Mouse (Mus musculus): ENCODE results near the gene Acacb. TPM values are rescaled to one million over a fixed set of nuclear protein-coding genes. Genes with fewer than 3 reads are reported as not detected.
A peak's percentile ranks its signal among the peaks of the same experiment; 100 is the strongest.

Acacb gene
- polyA plus RNA-seq, 1 experiment from 2014 or later = 1.3 TPM

- ATAC-seq (ENCODE audit: low FRiP score, low TSS enrichment) = no peak
- no peak for DNase-seq (ENCODE audit: low spot score)
- 74% methylated on average over 2 of the region's 2 CpGs for WGBS
- H3K4me3 ChIP-seq (ENCODE audit: low read depth, low read length) = no peak overlapping the region
- H3K4me2 ChIP-seq (replicated peaks; ENCODE audit: low read depth) = no peak overlapping the region
- no peaks in the 10 kb centered on the region for H3K9me3 ChIP-seq (ENCODE audit: control insufficient read depth, low read length)
- H3K4me1 ChIP-seq (replicated peaks; ENCODE audit: control insufficient read depth, insufficient read depth) = no peaks in the 10 kb centered on the region
- TF ChIP-seq EP300 (optimal IDR thresholded peaks at IDR 0.05) (no peak), CTCF (IDR thresholded peaks at IDR 0.05; ENCODE audit: low read depth) (0 out of 2 replicates have a peak, but pooled peaks have one; percentile 19)
- no peak overlapping the region for H3K9ac ChIP-seq (ENCODE audit: low read length)
- no peaks in the 10 kb centered on the region for H3K36me3 ChIP-seq (ENCODE audit: control insufficient read depth, insufficient read depth, low read length)
- no peaks in the 10 kb centered on the region for H3K27me3 ChIP-seq (ENCODE audit: control insufficient read depth, insufficient read depth, low read length)
- no peak overlapping the region for H3K27ac ChIP-seq (replicated peaks)
Observed at GRCm38 (mm10) chr5:114187108-114187507, 40.8 kb downstream of the Acacb start.

GRCm38 (mm10) chr5:114188900-114189464 is 42.6 kb downstream of the Acacb start:
- Histone ChIP-seq H3K36me3 (ENCODE audit: control insufficient read depth, insufficient read depth, low read length) (no peaks in the 10 kb centered on the region), H3K9ac (ENCODE audit: low read length) (no peak overlapping the region), H3K27ac (replicated peaks) (no peak overlapping the region), H3K4me1 (replicated peaks; ENCODE audit: control insufficient read depth, insufficient read depth) (no peaks in the 10 kb centered on the region), H3K27me3 (ENCODE audit: control insufficient read depth, insufficient read depth, low read length) (no peaks in the 10 kb centered on the region), H3K4me2 (replicated peaks; ENCODE audit: low read depth) (no peak overlapping the region), H3K9me3 (ENCODE audit: control insufficient read depth, low read length) (no peaks in the 10 kb centered on the region), H3K4me3 (ENCODE audit: low read depth, low read length) (no peak overlapping the region)
- TF ChIP-seq CTCF (IDR thresholded peaks at IDR 0.05; ENCODE audit: low read depth) (peak; percentile 32), EP300 (optimal IDR thresholded peaks at IDR 0.05) (no peak)
- DNase-seq (ENCODE audit: low spot score) (no peak), ATAC-seq (ENCODE audit: low FRiP score, low TSS enrichment) (no peak)
- WGBS = 75% methylated on average over 12 of the region's 12 CpGs

- DNase-seq (ENCODE audit: low spot score) = no peak
- H3K4me2 ChIP-seq (replicated peaks; ENCODE audit: low read depth) = no peak overlapping the region
- H3K4me1 ChIP-seq (replicated peaks; ENCODE audit: control insufficient read depth, insufficient read depth) = no peaks in the 10 kb centered on the region
- H3K9ac ChIP-seq (ENCODE audit: low read length) = no peak overlapping the region
- H3K36me3 ChIP-seq (ENCODE audit: control insufficient read depth, insufficient read depth, low read length) = no peaks in the 10 kb centered on the region
- no peak for ATAC-seq (ENCODE audit: low FRiP score, low TSS enrichment)
- 79% methylated on average over 11 of the region's 11 CpGs for WGBS
- H3K9me3 ChIP-seq (ENCODE audit: control insufficient read depth, low read length) = no peaks in the 10 kb centered on the region
- H3K27me3 ChIP-seq (ENCODE audit: control insufficient read depth, insufficient read depth, low read length) = no peaks in the 10 kb centered on the region
- H3K4me3 ChIP-seq (ENCODE audit: low read depth, low read length) = no peak overlapping the region
- H3K27ac ChIP-seq (replicated peaks) = no peak overlapping the region
- no peak for TF ChIP-seq CTCF (IDR thresholded peaks at IDR 0.05; ENCODE audit: low read depth)
- no peak for TF ChIP-seq EP300 (optimal IDR thresholded peaks at IDR 0.05)
Observed at GRCm38 (mm10) chr5:114194161-114194560, 47.8 kb downstream of the Acacb start.

- no peak overlapping the region for H3K4me3 ChIP-seq (ENCODE audit: low read depth, low read length)
- no peaks in the 10 kb centered on the region for H3K27me3 ChIP-seq (ENCODE audit: control insufficient read depth, insufficient read depth, low read length)
- H3K9me3 ChIP-seq (ENCODE audit: control insufficient read depth, low read length) = no peaks in the 10 kb centered on the region
- ATAC-seq (ENCODE audit: low FRiP score, low TSS enrichment) (peak; percentile 49; the same call in 1 of the 2 replicates), DNase-seq (ENCODE audit: low spot score) (no peak)
- H3K27ac ChIP-seq (replicated peaks) = no peak overlapping the region
- 0 out of 2 replicates have a peak overlapping the region, but pooled peaks have one; percentile 8 for H3K9ac ChIP-seq (ENCODE audit: low read length)
- H3K4me2 ChIP-seq (replicated peaks; ENCODE audit: low read depth) = no peak overlapping the region
- no peaks in the 10 kb centered on the region for H3K36me3 ChIP-seq (ENCODE audit: control insufficient read depth, insufficient read depth, low read length)
- 29% methylated on average over 13 of the region's 13 CpGs for WGBS
- TF ChIP-seq CTCF (IDR thresholded peaks at IDR 0.05; ENCODE audit: low read depth) = peak; percentile 10
- no peak for TF ChIP-seq EP300 (optimal IDR thresholded peaks at IDR 0.05)
- no peaks in the 10 kb centered on the region for H3K4me1 ChIP-seq (replicated peaks; ENCODE audit: control insufficient read depth, insufficient read depth)
Observed at GRCm38 (mm10) chr5:114199116-114199777, 52.9 kb downstream of the Acacb start.

GRCm38 (mm10) chr5:114206158-114206557 is 59.8 kb downstream of the Acacb start:
- WGBS = 76% methylated on average over 2 of the region's 2 CpGs
- Histone ChIP-seq H3K4me2 (replicated peaks; ENCODE audit: low read depth) (no peak overlapping the region), H3K4me3 (ENCODE audit: low read depth, low read length) (no peak overlapping the region), H3K9ac (ENCODE audit: low read length) (no peak overlapping the region), H3K27ac (replicated peaks) (no peak overlapping the region), H3K27me3 (ENCODE audit: control insufficient read depth, insufficient read depth, low read length) (no peaks in the 10 kb centered on the region), H3K9me3 (ENCODE audit: control insufficient read depth, low read length) (no peaks in the 10 kb centered on the region), H3K36me3 (ENCODE audit: control insufficient read depth, insufficient read depth, low read length) (no peaks in the 10 kb centered on the region), H3K4me1 (replicated peaks; ENCODE audit: control insufficient read depth, insufficient read depth) (no peaks in the 10 kb centered on the region)
- ATAC-seq (ENCODE audit: low FRiP score, low TSS enrichment) (no peak), DNase-seq (ENCODE audit: low spot score) (no peak)
- TF ChIP-seq CTCF (IDR thresholded peaks at IDR 0.05; ENCODE audit: low read depth) = no peak
- no peak for TF ChIP-seq EP300 (optimal IDR thresholded peaks at IDR 0.05)

GRCm38 (mm10) chr5:114213183-114213582 is 66.8 kb downstream of the Acacb start:
- TF ChIP-seq EP300 (optimal IDR thresholded peaks at IDR 0.05) = no peak
- TF ChIP-seq CTCF (IDR thresholded peaks at IDR 0.05; ENCODE audit: low read depth) = no peak
- ATAC-seq (ENCODE audit: low FRiP score, low TSS enrichment) = no peak
- Histone ChIP-seq H3K9me3 (ENCODE audit: control insufficient read depth, low read length) (no peaks in the 10 kb centered on the region), H3K36me3 (ENCODE audit: control insufficient read depth, insufficient read depth, low read length) (peaks cover 2% of the 10 kb centered on the region; the same call in 1 of the 2 replicates), H3K4me3 (ENCODE audit: low read depth, low read length) (no peak overlapping the region), H3K27ac (replicated peaks) (no peak overlapping the region), H3K4me2 (replicated peaks; ENCODE audit: low read depth) (no peak overlapping the region), H3K27me3 (ENCODE audit: control insufficient read depth, insufficient read depth, low read length) (no peaks in the 10 kb centered on the region), H3K4me1 (replicated peaks; ENCODE audit: control insufficient read depth, insufficient read depth) (no peaks in the 10 kb centered on the region), H3K9ac (ENCODE audit: low read length) (no peak overlapping the region)
- WGBS = 56% methylated on average over 10 of the region's 10 CpGs
- peak; percentile 26 for DNase-seq (ENCODE audit: low spot score)
